Mouse (Mus musculus): ENCODE data around the gene Bmp6. TPM values are rescaled to one million over a fixed set of nuclear protein-coding genes. Genes with fewer than 3 reads are reported as not detected.

Bmp6 gene
- polyA plus RNA-seq, 1 experiment from 2014 or later: 0.27 TPM

GRCm38 (mm10) chr13:38506320-38506719 lies 161.4 kb downstream of the Bmp6 start:
- Histone ChIP-seq H3K27me3 (replicated peaks; ENCODE audit: control insufficient read depth, insufficient read depth, low read length) (no peaks in the 10 kb centered on the region), H3K9me3 (ENCODE audit: control insufficient read depth, low read length) (no peaks in the 10 kb centered on the region), H3K4me2 (no peak overlapping the region), H3K4me3 (ENCODE audit: low read depth, low read length) (no peak overlapping the region), H3K27ac (ENCODE audit: low read depth, low read length) (no peak overlapping the region), H3K4me1 (replicated peaks; ENCODE audit: control insufficient read depth, insufficient read depth, low read length) (no peaks in the 10 kb centered on the region), H3K9ac (ENCODE audit: low read depth, low read length) (no peak overlapping the region), H3K36me3 (ENCODE audit: control insufficient read depth, insufficient read depth, low read length) (peaks cover 46% of the 10 kb centered on the region)
- DNase-seq (ENCODE audit: low spot score): no peak
- 81% methylated on average over 8 of the region's 8 CpGs for WGBS
- no peak for ATAC-seq (replicated peaks; ENCODE audit: low FRiP score)

GRCm38 (mm10) chr13:38506936-38507335 lies 162.0 kb downstream of the Bmp6 start:
- DNase-seq (ENCODE audit: low spot score) (no peak), ATAC-seq (replicated peaks; ENCODE audit: low FRiP score) (no peak)
- no peaks in the 10 kb centered on the region for H3K4me1 ChIP-seq (replicated peaks; ENCODE audit: control insufficient read depth, insufficient read depth, low read length)
- no peak overlapping the region for H3K4me3 ChIP-seq (ENCODE audit: low read depth, low read length)
- peaks cover 46% of the 10 kb centered on the region for H3K36me3 ChIP-seq (ENCODE audit: control insufficient read depth, insufficient read depth, low read length)
- H3K27me3 ChIP-seq (replicated peaks; ENCODE audit: control insufficient read depth, insufficient read depth, low read length): no peaks in the 10 kb centered on the region
- H3K9me3 ChIP-seq (ENCODE audit: control insufficient read depth, low read length): no peaks in the 10 kb centered on the region
- 90% methylated on average over 10 of the region's 10 CpGs for WGBS
- H3K4me2 ChIP-seq: no peak overlapping the region
- H3K27ac ChIP-seq (ENCODE audit: low read depth, low read length): no peak overlapping the region
- no peak overlapping the region for H3K9ac ChIP-seq (ENCODE audit: low read depth, low read length)

- no peak for DNase-seq (ENCODE audit: low spot score)
- Histone ChIP-seq H3K4me2 (no peak overlapping the region), H3K9me3 (ENCODE audit: control insufficient read depth, low read length) (no peaks in the 10 kb centered on the region), H3K9ac (ENCODE audit: low read depth, low read length) (no peak overlapping the region), H3K4me1 (replicated peaks; ENCODE audit: control insufficient read depth, insufficient read depth, low read length) (no peaks in the 10 kb centered on the region), H3K27ac (ENCODE audit: low read depth, low read length) (no peak overlapping the region), H3K36me3 (ENCODE audit: control insufficient read depth, insufficient read depth, low read length) (peaks cover 43% of the 10 kb centered on the region), H3K27me3 (replicated peaks; ENCODE audit: control insufficient read depth, insufficient read depth, low read length) (no peaks in the 10 kb centered on the region), H3K4me3 (ENCODE audit: low read depth, low read length) (no peak overlapping the region)
- ATAC-seq (replicated peaks; ENCODE audit: low FRiP score): no peak
- 90% methylated on average over 8 of the region's 8 CpGs for WGBS
Observed at GRCm38 (mm10) chr13:38509681-38510341, 164.9 kb downstream of the Bmp6 start.

- Histone ChIP-seq H3K27ac (ENCODE audit: low read depth, low read length) (no peak overlapping the region), H3K4me1 (replicated peaks; ENCODE audit: control insufficient read depth, insufficient read depth, low read length) (no peaks in the 10 kb centered on the region), H3K36me3 (ENCODE audit: control insufficient read depth, insufficient read depth, low read length) (peaks cover 42% of the 10 kb centered on the region), H3K9me3 (ENCODE audit: control insufficient read depth, low read length) (no peaks in the 10 kb centered on the region), H3K4me3 (ENCODE audit: low read depth, low read length) (no peak overlapping the region), H3K4me2 (no peak overlapping the region), H3K9ac (ENCODE audit: low read depth, low read length) (no peak overlapping the region), H3K27me3 (replicated peaks; ENCODE audit: control insufficient read depth, insufficient read depth, low read length) (no peaks in the 10 kb centered on the region)
- ATAC-seq (replicated peaks; ENCODE audit: low FRiP score) (no peak), DNase-seq (ENCODE audit: low spot score) (no peak)
- WGBS: 84% methylated on average over 10 of the region's 10 CpGs
Observed at GRCm38 (mm10) chr13:38511979-38512378, 167.1 kb downstream of the Bmp6 start.

- peaks cover 44% of the 10 kb centered on the region for H3K36me3 ChIP-seq (ENCODE audit: control insufficient read depth, insufficient read depth, low read length)
- no peak overlapping the region for H3K4me2 ChIP-seq
- no peaks in the 10 kb centered on the region for H3K27me3 ChIP-seq (replicated peaks; ENCODE audit: control insufficient read depth, insufficient read depth, low read length)
- H3K4me3 ChIP-seq (ENCODE audit: low read depth, low read length): no peak overlapping the region
- no peak for DNase-seq (ENCODE audit: low spot score)
- H3K9me3 ChIP-seq (ENCODE audit: control insufficient read depth, low read length): no peaks in the 10 kb centered on the region
- no peak for ATAC-seq (replicated peaks; ENCODE audit: low FRiP score)
- H3K9ac ChIP-seq (ENCODE audit: low read depth, low read length): no peak overlapping the region
- no peak overlapping the region for H3K27ac ChIP-seq (ENCODE audit: low read depth, low read length)
- H3K4me1 ChIP-seq (replicated peaks; ENCODE audit: control insufficient read depth, insufficient read depth, low read length): no peaks in the 10 kb centered on the region
- whole genome bisulfite sequencing: 94% methylated on average over 7 of the region's 7 CpGs
Observed at GRCm38 (mm10) chr13:38513921-38514320, 169.0 kb downstream of the Bmp6 start.

GRCm38 (mm10) chr13:38515431-38515830 lies 170.5 kb downstream of the Bmp6 start:
- ATAC-seq (replicated peaks; ENCODE audit: low FRiP score): no peak

GRCm38 (mm10) chr13:38515845-38516244 lies 170.9 kb downstream of the Bmp6 start:
- no peak for ATAC-seq (replicated peaks; ENCODE audit: low FRiP score)
- peaks cover 38% of the 10 kb centered on the region for H3K36me3 ChIP-seq (ENCODE audit: control insufficient read depth, insufficient read depth, low read length)

More at GRCm38 (mm10) chr13:38515431-38515830, 170.5 kb downstream of the Bmp6 start:
- Histone ChIP-seq H3K27me3 (replicated peaks; ENCODE audit: control insufficient read depth, insufficient read depth, low read length) (no peaks in the 10 kb centered on the region), H3K4me1 (replicated peaks; ENCODE audit: control insufficient read depth, insufficient read depth, low read length) (no peaks in the 10 kb centered on the region), H3K36me3 (ENCODE audit: control insufficient read depth, insufficient read depth, low read length) (peaks cover 38% of the 10 kb centered on the region), H3K4me2 (no peak overlapping the region), H3K27ac (ENCODE audit: low read depth, low read length) (no peak overlapping the region), H3K9me3 (ENCODE audit: control insufficient read depth, low read length) (no peaks in the 10 kb centered on the region), H3K4me3 (ENCODE audit: low read depth, low read length) (no peak overlapping the region), H3K9ac (ENCODE audit: low read depth, low read length) (no peak overlapping the region)
- no peak for DNase-seq (ENCODE audit: low spot score)
- WGBS: 88% methylated on average over 2 of the region's 2 CpGs

GRCm38 (mm10) chr13:38516582-38516981 lies 171.7 kb downstream of the Bmp6 start:
- Histone ChIP-seq H3K36me3 (ENCODE audit: control insufficient read depth, insufficient read depth, low read length) (peaks cover 38% of the 10 kb centered on the region), H3K27ac (ENCODE audit: low read depth, low read length) (no peak overlapping the region), H3K4me2 (no peak overlapping the region), H3K4me3 (ENCODE audit: low read depth, low read length) (no peak overlapping the region), H3K27me3 (replicated peaks; ENCODE audit: control insufficient read depth, insufficient read depth, low read length) (no peaks in the 10 kb centered on the region), H3K4me1 (replicated peaks; ENCODE audit: control insufficient read depth, insufficient read depth, low read length) (no peaks in the 10 kb centered on the region), H3K9me3 (ENCODE audit: control insufficient read depth, low read length) (no peaks in the 10 kb centered on the region), H3K9ac (ENCODE audit: low read depth, low read length) (no peak overlapping the region)
- WGBS: 87% methylated on average over 11 of the region's 11 CpGs
- no peak for DNase-seq (ENCODE audit: low spot score)
- no peak for ATAC-seq (replicated peaks; ENCODE audit: low FRiP score)

More at GRCm38 (mm10) chr13:38515845-38516244, 170.9 kb downstream of the Bmp6 start:
- 76% methylated on average over 3 of the region's 3 CpGs for WGBS
- Histone ChIP-seq H3K27ac (ENCODE audit: low read depth, low read length) (no peak overlapping the region), H3K9me3 (ENCODE audit: control insufficient read depth, low read length) (no peaks in the 10 kb centered on the region), H3K27me3 (replicated peaks; ENCODE audit: control insufficient read depth, insufficient read depth, low read length) (no peaks in the 10 kb centered on the region), H3K4me2 (no peak overlapping the region), H3K4me1 (replicated peaks; ENCODE audit: control insufficient read depth, insufficient read depth, low read length) (no peaks in the 10 kb centered on the region), H3K4me3 (ENCODE audit: low read depth, low read length) (no peak overlapping the region), H3K9ac (ENCODE audit: low read depth, low read length) (no peak overlapping the region)
- no peak for DNase-seq (ENCODE audit: low spot score)

- Histone ChIP-seq H3K9ac (ENCODE audit: low read depth, low read length) (no peak overlapping the region), H3K27ac (ENCODE audit: low read depth, low read length) (no peak overlapping the region), H3K36me3 (ENCODE audit: control insufficient read depth, insufficient read depth, low read length) (peaks cover 32% of the 10 kb centered on the region), H3K9me3 (ENCODE audit: control insufficient read depth, low read length) (no peaks in the 10 kb centered on the region), H3K4me2 (no peak overlapping the region), H3K4me3 (ENCODE audit: low read depth, low read length) (no peak overlapping the region), H3K27me3 (replicated peaks; ENCODE audit: control insufficient read depth, insufficient read depth, low read length) (no peaks in the 10 kb centered on the region), H3K4me1 (replicated peaks; ENCODE audit: control insufficient read depth, insufficient read depth, low read length) (peaks cover 5% of the 10 kb centered on the region; the same call in 1 of the 2 replicates)
- WGBS: 89% methylated on average over 11 of the region's 11 CpGs
- ATAC-seq (replicated peaks; ENCODE audit: low FRiP score) (no peak), DNase-seq (ENCODE audit: low spot score) (no peak)
Observed at GRCm38 (mm10) chr13:38520299-38520698, 175.4 kb downstream of the Bmp6 start.

All from liver, embryonic 11.5 days (tissue).